Mouse (Mus musculus) erythroblast, embryonic 14.5 days (primary cell): ENCODE measurements around the gene Ttyh3.

Experiments
- GATA1 ChIP-seq: IDR thresholded peaks from 2 replicates; pipeline ENCODE4 v1.6.1; 2012; ENCODE audit warnings: low read length, inconsistent platforms, mixed read lengths
- TAL1 ChIP-seq: IDR thresholded peaks from 3 replicates; pipeline ENCODE4 v1.6.1; 2012; ENCODE audit warnings: low read length, inconsistent platforms, mixed read lengths

- TF ChIP-seq TAL1 (no peak), GATA1 (no peak)
Measured at GRCm38 (mm10) chr5:140659607-140660272, 10.9 kb upstream of the Ttyh3 start.
